Comparison of ENCODE assay signal across 22 mouse cellular contexts in genomic region chr4:36325603-36326002, GRCm38 (mm10).
"Had no signal": no experiment of that assay in that cellular context is flagged by ENCODE, and none has a peak within 500 bp of the region (broad histone marks: within the 10 kb centered on the region; RNA-seq: fewer than 3 reads in every experiment).

No protein-coding gene starts in this region.

- ATAC-seq: hindbrain, embryonic 16.5 days; hindbrain, postnatal 0 days; inflammation-experienced regulatory T-cells, adult 6 months; intestine, embryonic 15.5 days; intestine, embryonic 16.5 days; intestine, postnatal 0 days had no signal

- DNase-seq: heart, postnatal 10 days; heart, postnatal 14 days; heart, postnatal 36 days; heart, postnatal 4 days; kidney, adult 11 months; kidney, adult 18-20 months; kidney, adult 2 months; kidney, adult 8-10 months; kidney, adult 9 months; kidney, postnatal 10 days; kidney, postnatal 14 days; kidney, postnatal 25 days; kidney, postnatal 36 days; kidney, postnatal 4 days; layer of hippocampus, adult 9-11 months; layer of hippocampus, postnatal 36 days had no signal
